Mouse (Mus musculus) embryonic facial prominence, embryonic 13.5 days (tissue): ENCODE data around the gene Glt6d1. TPM values are rescaled to one million over a fixed set of nuclear protein-coding genes. Genes with fewer than 3 reads are reported as not detected.

Experiments used
- ATAC-seq: fragments of 200-750 bp; cut with Nextera tagmentation; 2 replicates; pipeline ENCODE4 v1.8.0; 2017; ENCODE audit warnings: low read depth; ENCODE audit not compliant: insufficient number of reproducible peaks, insufficient read depth, low FRiP score, low TSS enrichment
- H3K27ac ChIP-seq: fragments of 300-500 bp; sonication (generic); 2 replicates; pipeline ENCODE4 v1.5.1; 2015; ENCODE audit warnings: moderate library complexity, mild to moderate bottlenecking, inconsistent platforms
- H3K27me3 ChIP-seq: fragments of 300-500 bp; sonication (generic); 2 replicates; pipeline ENCODE4 v1.6.1; 2015; ENCODE audit warnings: mild to moderate bottlenecking, inconsistent platforms
- H3K36me3 ChIP-seq: fragments of 300-500 bp; sonication (generic); 2 replicates; pipeline ENCODE4 v1.6.1; 2015; ENCODE audit warnings: mild to moderate bottlenecking, inconsistent platforms
- H3K4me1 ChIP-seq: fragments of 300-500 bp; sonication (generic); 2 replicates; pipeline ENCODE4 v1.6.1; 2015; ENCODE audit warnings: inconsistent platforms
- H3K4me2 ChIP-seq: fragments of 300-500 bp; sonication (generic); 2 replicates; pipeline ENCODE4 v1.6.1; 2015; ENCODE audit warnings: moderate library complexity, mild to moderate bottlenecking, inconsistent platforms
- H3K4me3 ChIP-seq: fragments of 300-500 bp; sonication (generic); 2 replicates; pipeline ENCODE4 v1.5.1; 2015; ENCODE audit warnings: mild to moderate bottlenecking, inconsistent platforms
- H3K9ac ChIP-seq: fragments of 300-500 bp; sonication (generic); 2 replicates; pipeline ENCODE4 v1.6.1; 2015; ENCODE audit warnings: mild to moderate bottlenecking, inconsistent platforms
- H3K9me3 ChIP-seq: fragments of 300-500 bp; sonication (generic); 2 replicates; pipeline ENCODE4 v1.6.1; 2016; ENCODE audit warnings: inconsistent platforms
- WGBS: fragments of 180-500 bp; shearing (Covaris S2); methylation state at CpG from one replicate; pipeline ENCODE4 v1.1.7; 2015; ENCODE audit warnings: mixed read lengths; 5-methylcytosine and 5-hydroxymethylcytosine counted together
- polyA plus RNA-seq: library from polyadenylated mRNA; unstranded; fragments of >200 nt; fragmentation: Nextera tagmentation; extraction: Ambion mirVana; gene quantifications from 2 replicates; pipeline ENCODE4 v1.2.1, GENCODE M21; 2015

Glt6d1 gene
- polyA plus RNA-seq, 1 experiment from 2014 or later: not detected

- no peak overlapping the region for H3K9ac ChIP-seq
- H3K27ac ChIP-seq: no peak overlapping the region
- WGBS: 84% methylated on average over 3 of the region's 3 CpGs
- no peaks in the 10 kb centered on the region for H3K36me3 ChIP-seq
- H3K9me3 ChIP-seq: no peaks in the 10 kb centered on the region
- H3K4me2 ChIP-seq: no peak overlapping the region
- peaks cover 7% of the 10 kb centered on the region for H3K4me1 ChIP-seq
- H3K4me3 ChIP-seq: no peak overlapping the region
- no peak for ATAC-seq
- no peaks in the 10 kb centered on the region for H3K27me3 ChIP-seq
Measured at GRCm38 (mm10) chr2:25844097-25844496, 28.4 kb upstream of the Glt6d1 start.

GRCm38 (mm10) chr2:25842758-25843157 lies 27.1 kb upstream of the Glt6d1 start:
- H3K9me3 ChIP-seq: no peaks in the 10 kb centered on the region
- H3K9ac ChIP-seq: no peak overlapping the region
- ATAC-seq: no peak
- no peak overlapping the region for H3K27ac ChIP-seq
- no peak overlapping the region for H3K4me2 ChIP-seq
- 71% methylated on average over 1 of the region's 1 CpGs for WGBS
- H3K27me3 ChIP-seq: no peaks in the 10 kb centered on the region
- H3K4me3 ChIP-seq: no peak overlapping the region
- H3K4me1 ChIP-seq: peaks cover 7% of the 10 kb centered on the region
- H3K36me3 ChIP-seq: no peaks in the 10 kb centered on the region

GRCm38 (mm10) chr2:25842161-25842560 lies 26.5 kb upstream of the Glt6d1 start:
- Histone ChIP-seq H3K4me3 (no peak overlapping the region), H3K27ac (no peak overlapping the region), H3K4me2 (no peak overlapping the region), H3K36me3 (no peaks in the 10 kb centered on the region), H3K27me3 (no peaks in the 10 kb centered on the region), H3K4me1 (peaks cover 7% of the 10 kb centered on the region), H3K9me3 (no peaks in the 10 kb centered on the region), H3K9ac (no peak overlapping the region)
- WGBS: 62% methylated on average over 4 of the region's 4 CpGs
- no peak for ATAC-seq

- H3K36me3 ChIP-seq: no peaks in the 10 kb centered on the region
- no peaks in the 10 kb centered on the region for H3K9me3 ChIP-seq
- no peak overlapping the region for H3K4me2 ChIP-seq
- H3K4me3 ChIP-seq: no peak overlapping the region
- H3K9ac ChIP-seq: no peak overlapping the region
- no peak for ATAC-seq
- H3K4me1 ChIP-seq: no peaks in the 10 kb centered on the region
- H3K27ac ChIP-seq: no peak overlapping the region
- H3K27me3 ChIP-seq: no peaks in the 10 kb centered on the region
- 48% methylated on average over 5 of the region's 5 CpGs for WGBS
Measured at GRCm38 (mm10) chr2:25836291-25836690, 20.6 kb upstream of the Glt6d1 start.

GRCm38 (mm10) chr2:25830786-25831185 lies 15.1 kb upstream of the Glt6d1 start:
- H3K4me2 ChIP-seq: no peak overlapping the region
- H3K36me3 ChIP-seq: no peaks in the 10 kb centered on the region
- no peaks in the 10 kb centered on the region for H3K27me3 ChIP-seq
- H3K9ac ChIP-seq: no peak overlapping the region
- H3K27ac ChIP-seq: no peak overlapping the region
- WGBS: 89% methylated on average over 3 of the region's 3 CpGs
- H3K9me3 ChIP-seq: no peaks in the 10 kb centered on the region
- no peaks in the 10 kb centered on the region for H3K4me1 ChIP-seq
- H3K4me3 ChIP-seq: no peak overlapping the region
- no peak for ATAC-seq

GRCm38 (mm10) chr2:25828344-25828947 lies 12.8 kb upstream of the Glt6d1 start:
- Histone ChIP-seq H3K9me3 (no peaks in the 10 kb centered on the region), H3K27ac (no peak overlapping the region)
- 74% methylated on average over 8 of the region's 8 CpGs for WGBS

GRCm38 (mm10) chr2:25824751-25825150 lies 9.1 kb upstream of the Glt6d1 start:
- ATAC-seq: no peak
- Histone ChIP-seq H3K4me3 (no peak overlapping the region), H3K9ac (no peak overlapping the region), H3K27ac (no peak overlapping the region), H3K36me3 (no peaks in the 10 kb centered on the region), H3K27me3 (no peaks in the 10 kb centered on the region), H3K4me1 (no peaks in the 10 kb centered on the region), H3K9me3 (no peaks in the 10 kb centered on the region), H3K4me2 (no peak overlapping the region)
- WGBS: 77% methylated on average over 3 of the region's 3 CpGs

More at GRCm38 (mm10) chr2:25828344-25828947, 12.8 kb upstream of the Glt6d1 start:
- H3K36me3 ChIP-seq: no peaks in the 10 kb centered on the region
- no peaks in the 10 kb centered on the region for H3K4me1 ChIP-seq
- H3K4me2 ChIP-seq: no peak overlapping the region
- no peak overlapping the region for H3K9ac ChIP-seq
- no peak overlapping the region for H3K4me3 ChIP-seq
- ATAC-seq: no peak
- H3K27me3 ChIP-seq: no peaks in the 10 kb centered on the region

DNA sequence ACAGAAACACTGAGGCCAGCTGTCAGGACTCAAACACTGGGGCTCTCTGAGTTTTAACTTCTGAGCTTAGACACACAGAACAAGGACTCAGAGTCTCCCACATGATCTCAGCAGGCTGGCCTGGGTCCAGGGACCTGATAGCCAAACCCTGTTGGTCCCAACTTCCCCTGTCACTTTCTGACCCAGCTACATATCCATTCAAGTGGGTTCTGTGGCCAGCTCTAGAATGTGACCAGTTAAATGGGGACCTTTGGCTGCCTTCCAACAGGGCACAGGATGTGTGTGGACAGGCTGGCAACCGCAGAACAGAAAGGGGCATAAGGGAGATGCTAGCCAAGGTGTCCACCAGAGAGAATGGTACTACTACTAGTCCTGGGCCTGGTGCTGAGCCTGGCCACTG lies 7.2 kb upstream of the Glt6d1 start, which contains the start of gene Lcn9:
Gene Lcn9 (plus strand): TSS at position 348 of the 400 bp plus-strand sequence.
- H3K9ac ChIP-seq: no peak within 1 kb of the TSS
- 91% methylated on average over 1 of the region's 1 CpGs for WGBS
- H3K4me3 ChIP-seq: no peak within 1 kb of the TSS
- no peaks in the 10 kb centered on the region for H3K4me1 ChIP-seq
- no peaks in the 10 kb centered on the region for H3K36me3 ChIP-seq
- H3K4me2 ChIP-seq: no peak within 1 kb of the TSS
- no peaks in the 10 kb centered on the region for H3K27me3 ChIP-seq
- no peak within 1 kb of the TSS for H3K27ac ChIP-seq
- no peaks in the 10 kb centered on the region for H3K9me3 ChIP-seq
- no peak; the same call in 1 of the 2 replicates for ATAC-seq

GRCm38 (mm10) chr2:25813364-25813763 lies 2.3 kb downstream of the Glt6d1 start:
- Histone ChIP-seq H3K9me3 (no peaks in the 10 kb centered on the region), H3K4me2 (no peak overlapping the region), H3K9ac (no peak overlapping the region), H3K4me1 (no peaks in the 10 kb centered on the region), H3K27me3 (no peaks in the 10 kb centered on the region), H3K27ac (no peak overlapping the region), H3K4me3 (no peak overlapping the region), H3K36me3 (no peaks in the 10 kb centered on the region)
- WGBS: 79% methylated on average over 5 of the region's 5 CpGs
- no peak for ATAC-seq

DNA sequence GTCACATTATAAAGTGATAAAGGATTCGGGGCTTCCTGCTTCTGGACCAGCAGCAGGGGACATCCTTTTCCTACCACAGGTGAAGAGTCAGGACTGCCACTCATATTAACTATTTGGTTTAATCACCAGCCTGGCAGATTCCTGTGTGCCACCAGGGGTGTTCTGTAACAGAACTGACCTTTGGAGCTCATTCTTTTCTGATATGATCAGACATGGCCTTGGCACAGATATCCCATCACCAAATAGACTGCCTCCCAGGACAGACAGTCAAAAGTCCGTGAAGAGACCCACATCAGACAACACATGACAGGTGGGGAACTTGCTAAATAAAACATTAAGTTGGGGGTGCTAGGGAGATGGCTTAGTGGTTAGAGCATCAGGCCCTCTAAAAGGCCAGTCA lies 3.9 kb downstream of the Glt6d1 start:
- H3K27me3 ChIP-seq: no peaks in the 10 kb centered on the region
- H3K4me3 ChIP-seq: no peak overlapping the region
- H3K36me3 ChIP-seq: no peaks in the 10 kb centered on the region
- H3K9ac ChIP-seq: no peak overlapping the region
- no peak overlapping the region for H3K27ac ChIP-seq
- no peaks in the 10 kb centered on the region for H3K4me1 ChIP-seq
- H3K4me2 ChIP-seq: no peak overlapping the region
- 70% methylated on average over 2 of the region's 2 CpGs for WGBS
- ATAC-seq: no peak
- H3K9me3 ChIP-seq: no peaks in the 10 kb centered on the region

DNA sequence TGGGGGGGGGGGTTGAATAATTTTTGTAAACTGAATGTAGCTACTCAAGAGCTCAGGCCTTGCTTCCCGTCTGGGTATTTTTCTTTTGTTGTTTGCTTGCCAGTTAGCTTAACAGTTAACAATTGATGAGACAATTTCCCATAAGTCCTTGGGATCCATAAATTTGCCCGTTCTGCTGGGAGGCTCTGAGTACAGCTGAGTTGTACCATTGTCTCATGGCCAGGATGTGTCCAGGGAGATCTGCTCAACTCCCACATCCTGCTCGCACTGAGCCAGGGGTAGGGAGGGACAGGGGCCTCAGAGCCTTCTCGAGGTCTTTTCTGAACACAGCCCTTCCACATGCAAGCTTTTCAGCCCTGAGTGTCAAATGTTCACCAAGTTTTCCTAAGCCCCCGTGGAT lies 17.6 kb downstream of the Glt6d1 start:
- H3K4me2 ChIP-seq: no peak overlapping the region
- no peaks in the 10 kb centered on the region for H3K4me1 ChIP-seq
- ATAC-seq: no peak
- H3K27me3 ChIP-seq: no peaks in the 10 kb centered on the region
- H3K4me3 ChIP-seq: no peak overlapping the region
- no peak overlapping the region for H3K9ac ChIP-seq
- no peak overlapping the region for H3K27ac ChIP-seq
- H3K9me3 ChIP-seq: no peaks in the 10 kb centered on the region
- no peaks in the 10 kb centered on the region for H3K36me3 ChIP-seq
- 55% methylated on average over 5 of the region's 5 CpGs for WGBS

GRCm38 (mm10) chr2:25797635-25798034 lies 18.0 kb downstream of the Glt6d1 start:
- H3K9me3 ChIP-seq: no peaks in the 10 kb centered on the region
- H3K4me1 ChIP-seq: no peaks in the 10 kb centered on the region
- no peak overlapping the region for H3K9ac ChIP-seq
- no peak for ATAC-seq
- H3K27ac ChIP-seq: no peak overlapping the region
- H3K4me3 ChIP-seq: no peak overlapping the region
- no peaks in the 10 kb centered on the region for H3K27me3 ChIP-seq
- no peak overlapping the region for H3K4me2 ChIP-seq
- 48% methylated on average over 2 of the region's 2 CpGs for WGBS
- no peaks in the 10 kb centered on the region for H3K36me3 ChIP-seq
